Mouse (Mus musculus): Measurements from ENCODE around the gene Zscan4e.
"Not testable (repeated sequence)": the region's sequence is repeated elsewhere in the genome, so short reads cannot be mapped to it uniquely, and the experiment has no call there.

The Zscan4e gene

GRCm38 (mm10) chr7:11310582-11310981 is at the start of gene Zscan4e:
Gene Zscan4e, minus strand, starts transcription at chr7:11310682.
- not testable (repeated sequence) for DNase-seq
